Mouse (Mus musculus): ENCODE results near the gene Zfp936. TPM values are rescaled to one million over a fixed set of nuclear protein-coding genes. Genes with fewer than 3 reads are reported as not detected.
"Not testable (repeated sequence)": the region's sequence is repeated elsewhere in the genome, so short reads cannot be mapped to it uniquely, and the experiment has no call there.

The Zfp936 gene
- total RNA-seq (2021): not detected
- long read RNA-seq, experiment 1: 0 reads
- long read RNA-seq, experiment 2: 0 reads

DNA sequence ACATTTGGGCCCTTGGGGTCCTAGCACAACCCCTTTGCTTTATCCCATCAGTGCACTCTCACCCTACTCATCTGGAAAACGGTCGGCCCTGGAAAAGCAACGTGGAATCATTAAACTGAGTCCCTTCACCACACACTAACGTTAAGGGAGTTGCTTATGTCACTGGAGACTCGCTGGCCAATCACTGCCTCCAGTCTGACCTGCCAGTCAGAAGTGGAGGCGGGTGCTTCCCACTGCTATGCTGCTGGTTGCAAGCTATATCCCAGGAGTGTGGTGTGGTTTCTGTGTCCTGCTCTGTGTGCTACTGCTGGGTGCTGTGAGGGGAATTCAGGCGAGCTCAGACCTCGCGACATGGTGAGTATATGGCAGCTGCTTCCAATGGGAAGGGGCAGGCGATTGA is at the start of gene Zfp936:
Gene Zfp936, plus strand, starts transcription at position 301 of the 400 bp plus-strand sequence.
- DNase-seq: not testable (repeated sequence)

DNA sequence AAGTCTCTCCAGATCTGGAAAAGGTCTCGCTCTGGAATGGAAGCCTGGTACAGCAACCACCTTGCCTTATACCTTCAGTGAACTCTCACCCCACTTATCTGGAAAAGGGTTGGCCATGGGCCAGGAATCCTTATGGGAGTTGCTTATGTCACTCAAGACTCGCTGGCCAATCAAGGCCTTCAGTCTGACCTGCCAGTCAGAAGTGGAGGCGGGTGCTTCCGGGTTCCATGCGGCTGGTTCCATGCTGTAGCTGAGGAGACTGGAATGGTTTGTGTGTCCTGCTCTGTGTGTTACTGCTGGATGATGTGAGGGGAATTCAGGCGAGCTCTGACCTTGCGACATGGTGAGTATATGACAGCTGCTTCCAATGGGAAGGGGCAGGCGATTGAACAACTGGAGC is 36.2 kb upstream of the Zfp936 start:
- no peak for DNase-seq

- not testable (repeated sequence) for DNase-seq
Observed at GRCm38 (mm10) chr7:43128691-43129090, 14.7 kb downstream of the Zfp936 start.

- DNase-seq: not testable (repeated sequence)
Observed at GRCm38 (mm10) chr7:43164121-43164520, 50.1 kb downstream of the Zfp936 start.

DNA sequence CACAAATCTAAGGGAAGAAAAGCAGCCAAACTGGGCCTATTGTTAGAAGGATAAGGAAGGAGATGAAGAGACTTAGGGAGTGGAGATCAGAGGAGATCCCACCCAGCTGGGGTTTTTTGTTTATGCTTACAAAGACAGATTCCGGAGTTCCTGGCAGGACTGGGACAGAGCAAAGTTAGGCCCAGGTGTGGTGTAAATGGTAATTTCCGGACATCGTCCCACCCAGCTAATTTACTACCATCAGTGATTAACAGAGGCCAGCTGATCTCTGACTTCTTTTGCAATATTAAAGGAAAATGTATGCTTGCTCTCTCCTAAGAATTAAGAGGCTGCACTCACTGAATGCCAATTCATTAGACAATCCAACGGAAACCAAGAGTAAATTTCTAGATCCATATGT is 53.1 kb downstream of the Zfp936 start:
- not testable (repeated sequence) for DNase-seq

DNA sequence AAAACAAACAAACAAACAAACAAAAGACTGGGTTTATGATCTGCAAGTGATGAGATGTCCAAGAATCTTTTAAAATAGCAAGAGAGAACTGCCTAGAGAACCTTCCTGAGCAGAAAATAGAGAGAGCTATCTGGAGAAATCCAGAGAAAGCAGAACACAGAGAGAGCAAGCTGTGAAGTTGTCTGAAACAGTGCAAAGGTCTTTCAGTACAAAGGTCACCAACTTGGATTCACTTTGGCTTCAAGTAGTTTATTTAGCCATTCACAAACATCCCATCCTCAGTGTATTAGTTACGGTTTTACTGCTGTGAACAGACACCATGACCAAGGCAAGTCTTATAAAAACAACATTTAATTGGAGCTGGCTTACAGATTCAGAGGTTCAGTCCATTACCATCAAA is 53.8 kb downstream of the Zfp936 start:
- not testable (repeated sequence) for DNase-seq

DNA sequence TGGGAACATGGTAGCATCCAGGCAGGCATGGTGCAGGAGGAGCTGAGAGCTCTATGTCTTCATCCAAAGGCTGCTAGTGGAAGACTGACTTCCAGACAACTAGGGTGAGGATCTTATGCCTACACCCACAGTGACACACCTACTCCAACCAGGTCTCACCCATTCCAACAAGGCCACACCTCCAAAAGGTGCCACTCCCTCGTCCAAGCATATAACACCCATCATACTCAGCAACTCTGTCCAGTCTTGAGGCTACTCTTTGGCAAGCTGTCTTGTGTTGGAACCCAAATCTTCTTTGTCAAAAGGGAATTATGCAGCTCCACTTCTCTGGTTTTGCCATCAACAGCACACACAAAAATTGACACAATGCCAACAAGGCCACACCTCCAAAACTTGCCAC is 54.2 kb downstream of the Zfp936 start:
- DNase-seq: not testable (repeated sequence)

- DNase-seq: no peak
Observed at GRCm38 (mm10) chr7:43177003-43177702, 63.1 kb downstream of the Zfp936 start.

DNA sequence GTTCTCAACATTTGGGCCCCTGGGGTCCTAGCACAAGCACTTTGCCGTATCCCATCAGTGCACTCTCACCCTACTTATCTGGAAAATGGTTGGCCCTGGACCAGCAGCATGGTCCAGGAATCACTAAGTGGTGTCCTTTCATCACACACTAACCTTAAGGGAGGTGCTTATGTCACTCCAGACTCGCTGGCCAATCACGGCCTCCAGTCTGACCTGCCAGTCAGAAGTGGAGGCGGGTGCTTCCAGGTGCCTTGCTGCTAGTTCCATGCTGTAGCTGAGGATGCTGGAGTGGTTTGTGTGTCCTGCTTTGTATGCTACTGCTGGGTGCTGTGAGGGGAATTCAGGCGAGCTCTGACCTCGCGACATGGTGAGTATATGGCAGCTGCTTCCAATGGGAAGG is 99.8 kb downstream of the Zfp936 start:
- DNase-seq: not testable (repeated sequence)

Small RNAs within 50 kb of the gene (microRNA-seq; reads per million reads assigned to microRNA genes)
- gene Gm22707 (ENCODE audit: borderline replicate concordance in 2 of 2): 0 reads per million in 2 experiments

Other genes starting within 250 kb of the Zfp936 start
- gene Gm2381, start 247.0 kb upstream of the Zfp936 start, total RNA-seq (2021): not detected
- not detected for gene Vmn2r63, start 180.4 kb upstream of the Zfp936 start, total RNA-seq (2021)
- not detected for gene Gm9268, start 95.5 kb upstream of the Zfp936 start, total RNA-seq (2021)
- 1 to 10 TPM; 9.1 to 9.3 TPM for gene Zfp715, start 199.1 kb downstream of the Zfp936 start, total RNA-seq (2021)
- not detected for gene Siglecf, start 237.1 kb downstream of the Zfp936 start, total RNA-seq (2021)

Measured in gastrocnemius, postnatal 25 days (tissue).